Mouse (Mus musculus) forebrain, embryonic 15.5 days (tissue): Measurements from ENCODE around the gene Gm6482. TPM values are rescaled to one million over a fixed set of nuclear protein-coding genes. Genes with fewer than 3 reads are reported as not detected.
"Not testable (repeated sequence)": the region's sequence is repeated elsewhere in the genome, so short reads cannot be mapped to it uniquely, and the experiment has no call there.

Source experiments
- ATAC-seq: fragments of 200-750 bp; cut with Nextera tagmentation; replicated peaks from 2 replicates; pipeline ENCODE4 v1.8.0; 2017; ENCODE audit warnings: mild to moderate bottlenecking, moderate TSS enrichment, moderate library complexity
- H3K27ac ChIP-seq: fragments of 300-500 bp; sonication (generic); replicated peaks from 2 replicates; pipeline ENCODE4 v1.5.1; 2015; ENCODE audit warnings: mild to moderate bottlenecking, inconsistent platforms
- H3K27me3 ChIP-seq: fragments of 300-500 bp; sonication (generic); 2 replicates; pipeline ENCODE4 v1.6.1; 2015; ENCODE audit warnings: inconsistent platforms
- H3K36me3 ChIP-seq: fragments of 300-500 bp; sonication (generic); 2 replicates; pipeline ENCODE4 v1.6.1; 2015; ENCODE audit warnings: mild to moderate bottlenecking, inconsistent platforms
- H3K4me1 ChIP-seq: fragments of 300-500 bp; sonication (generic); 2 replicates; pipeline ENCODE4 v1.6.1; 2015; ENCODE audit warnings: inconsistent platforms
- H3K4me2 ChIP-seq: fragments of 300-500 bp; sonication (generic); replicated peaks from 2 replicates; pipeline ENCODE4 v1.6.1; 2015; ENCODE audit warnings: mild to moderate bottlenecking, inconsistent platforms
- H3K4me3 ChIP-seq: fragments of 300-500 bp; sonication (generic); 2 replicates; pipeline ENCODE4 v1.5.1; 2015; ENCODE audit warnings: mild to moderate bottlenecking, inconsistent platforms
- H3K9ac ChIP-seq: fragments of 300-500 bp; sonication (generic); replicated peaks from 2 replicates; pipeline ENCODE4 v1.6.1; 2015; ENCODE audit warnings: mild to moderate bottlenecking, inconsistent platforms
- H3K9me3 ChIP-seq: fragments of 300-500 bp; sonication (generic); 2 replicates; pipeline ENCODE4 v1.6.1; 2016; ENCODE audit warnings: inconsistent platforms
- whole genome bisulfite sequencing: fragments of 180-500 bp; shearing (Covaris S2); methylation state at CpG from one replicate; pipeline ENCODE4 v1.1.7; 2015; ENCODE audit warnings: mixed read lengths; 5-methylcytosine and 5-hydroxymethylcytosine counted together
- polyA plus RNA-seq: library from polyadenylated mRNA; unstranded; fragments of >200 nt; fragmentation: Nextera tagmentation; extraction: Ambion mirVana; gene quantifications from 2 replicates; pipeline ENCODE4 v1.2.1, GENCODE M21; 2015

Gene Gm6482
- not detected in 2 replicates for polyA plus RNA-seq

- not testable (repeated sequence) for H3K4me1 ChIP-seq, H3K9me3 ChIP-seq, H3K4me3 ChIP-seq, H3K4me2 ChIP-seq, ATAC-seq, H3K27ac ChIP-seq, H3K9ac ChIP-seq, H3K36me3 ChIP-seq, H3K27me3 ChIP-seq
- 78% methylated on average over 1 of the region's 2 CpGs for WGBS
Measured at GRCm38 (mm10) chr14:41408181-41408580, at the start of gene Gm6482. Gm6482 (minus strand) TSS chr14:41408281.

DNA sequence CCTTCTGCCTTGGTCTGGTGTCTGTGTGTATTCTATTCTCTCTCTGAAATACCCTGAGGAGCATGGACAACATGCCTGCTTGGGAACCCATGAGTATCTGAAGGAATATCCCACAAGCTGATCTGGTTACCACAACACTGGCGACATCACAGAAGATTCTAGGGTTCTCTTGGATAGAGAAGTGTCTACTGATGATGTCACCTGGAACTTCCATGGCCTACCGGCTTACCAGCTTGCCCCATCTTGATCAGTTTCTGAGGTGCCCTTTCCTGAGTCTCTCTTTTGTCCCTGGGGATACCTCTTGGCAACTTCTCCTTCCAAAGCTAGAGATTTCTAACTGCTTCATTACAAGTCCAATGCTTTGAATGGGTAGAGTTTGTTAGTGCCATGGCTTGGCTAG is 45.3 kb upstream of the Gm6482 start, which contains the start of gene Gm7954:
Gene Gm7954, minus strand, starts transcription at position 101 of the 400 bp plus-strand sequence.
- not testable (repeated sequence) for H3K27ac ChIP-seq, H3K9me3 ChIP-seq, H3K4me2 ChIP-seq, H3K4me1 ChIP-seq, H3K4me3 ChIP-seq, ATAC-seq, H3K27me3 ChIP-seq, H3K9ac ChIP-seq, H3K36me3 ChIP-seq
- WGBS, result no CpG with 5 or more reads among the region's 2 CpGs

- not testable (repeated sequence) for ATAC-seq, H3K4me3 ChIP-seq, H3K4me1 ChIP-seq, H3K27me3 ChIP-seq, H3K9ac ChIP-seq, H3K9me3 ChIP-seq, H3K4me2 ChIP-seq, H3K27ac ChIP-seq, H3K36me3 ChIP-seq
- WGBS, result 13% methylated on average over 14 of the region's 16 CpGs
Measured at GRCm38 (mm10) chr14:41425393-41426075, 17.5 kb upstream of the Gm6482 start.

DNA sequence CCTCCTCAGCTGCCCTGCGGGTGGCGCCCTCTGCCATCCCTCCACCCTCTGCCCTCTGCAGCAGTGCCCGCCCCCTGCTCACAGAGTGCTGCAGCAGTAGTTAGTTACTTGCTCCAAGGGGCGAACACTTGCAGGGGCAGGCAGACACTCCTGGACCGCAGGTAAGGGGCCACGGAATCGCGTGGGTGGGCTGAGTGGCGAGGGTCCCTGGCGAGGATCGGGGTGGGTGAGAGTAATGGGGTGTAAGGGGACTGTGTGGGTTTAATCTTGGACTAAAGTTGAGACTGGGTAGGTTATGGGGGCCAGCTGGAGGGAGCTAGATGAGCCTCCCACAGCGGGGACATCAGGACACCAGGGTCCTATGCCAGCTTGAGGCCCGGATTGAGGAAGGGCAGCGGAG is 16.6 kb upstream of the Gm6482 start:
- not testable (repeated sequence) for ATAC-seq, H3K9ac ChIP-seq, H3K36me3 ChIP-seq, H3K27me3 ChIP-seq, H3K27ac ChIP-seq, H3K9me3 ChIP-seq, H3K4me1 ChIP-seq, H3K4me3 ChIP-seq, H3K4me2 ChIP-seq
- 7% methylated on average over 14 of the region's 14 CpGs for WGBS

- not testable (repeated sequence) for H3K9ac ChIP-seq, H3K4me1 ChIP-seq, H3K4me2 ChIP-seq, H3K27me3 ChIP-seq, H3K27ac ChIP-seq, H3K36me3 ChIP-seq, ATAC-seq, H3K9me3 ChIP-seq, H3K4me3 ChIP-seq
- no CpG with 5 or more reads among the region's 3 CpGs for WGBS
Measured at GRCm38 (mm10) chr14:41386279-41386678, 21.8 kb downstream of the Gm6482 start, which contains the start of gene Gm7945. Gm7945 (minus strand) TSS chr14:41386379.

Other genes with a start within 250 kb of the Gm6482 start
- not detected in 2 replicates for gene Sftpd, start 223.1 kb downstream of the Gm6482 start, polyA plus RNA-seq
- gene Gm2832, start 129.5 kb downstream of the Gm6482 start, polyA plus RNA-seq, result 0.19 TPM in 1 of 2 replicates, not detected in the other
- gene Gm5798, start 59.7 kb downstream of the Gm6482 start, polyA plus RNA-seq, result not detected in 2 replicates
- gene Gm7945, start 21.9 kb downstream of the Gm6482 start, polyA plus RNA-seq, result not detected in 2 replicates
- gene Gm7954, start 45.2 kb upstream of the Gm6482 start, polyA plus RNA-seq, result not detected in 2 replicates
- not detected in 2 replicates for gene Gm3486, start 81.2 kb upstream of the Gm6482 start, polyA plus RNA-seq
- gene Gm7970, start 147.3 kb upstream of the Gm6482 start, polyA plus RNA-seq, result not detected in 2 replicates
- gene 1700049E17Rik2, start 164.9 kb upstream of the Gm6482 start, polyA plus RNA-seq, result not detected in 2 replicates
- gene Gm3072, start 216.3 kb upstream of the Gm6482 start, polyA plus RNA-seq, result not detected in 2 replicates
- not detected in 2 replicates for gene Gm3676, start 238.2 kb upstream of the Gm6482 start, polyA plus RNA-seq